Mouse (Mus musculus) myocyte (in vitro differentiated cells): ENCODE measurements around the gene Gm21830.
"Not testable (repeated sequence)": the region's sequence is repeated elsewhere in the genome, so short reads cannot be mapped to it uniquely, and the experiment has no call there.

Experiments used
- E2F4 ChIP-seq: IDR thresholded peaks from one replicate; pipeline ENCODE4 v1.6.1; 2011; ENCODE audit warnings: mild to moderate bottlenecking, control low read depth, moderate library complexity; ENCODE audit not compliant: insufficient read depth
- POLR2A ChIP-seq: IDR thresholded peaks from one replicate; pipeline ENCODE4 v1.6.1; 2011; ENCODE audit warnings: low read depth, mild to moderate bottlenecking, control low read depth, moderate library complexity; ENCODE audit not compliant: insufficient read length
- POLR2AphosphoS2 ChIP-seq: IDR thresholded peaks from one replicate; pipeline ENCODE4 v1.6.1; 2011; ENCODE audit warnings: low read depth, control low read depth; ENCODE audit not compliant: insufficient read length
- REST ChIP-seq: IDR thresholded peaks from one replicate; pipeline ENCODE4 v1.6.1; 2011; ENCODE audit warnings: mild to moderate bottlenecking, control low read depth, moderate library complexity; ENCODE audit not compliant: insufficient read depth, insufficient read length
- TCF12 ChIP-seq: IDR thresholded peaks from one replicate; pipeline ENCODE4 v1.6.1; 2011; ENCODE audit warnings: mild to moderate bottlenecking, control low read depth; ENCODE audit not compliant: poor library complexity, insufficient read depth, severe bottlenecking

DNA sequence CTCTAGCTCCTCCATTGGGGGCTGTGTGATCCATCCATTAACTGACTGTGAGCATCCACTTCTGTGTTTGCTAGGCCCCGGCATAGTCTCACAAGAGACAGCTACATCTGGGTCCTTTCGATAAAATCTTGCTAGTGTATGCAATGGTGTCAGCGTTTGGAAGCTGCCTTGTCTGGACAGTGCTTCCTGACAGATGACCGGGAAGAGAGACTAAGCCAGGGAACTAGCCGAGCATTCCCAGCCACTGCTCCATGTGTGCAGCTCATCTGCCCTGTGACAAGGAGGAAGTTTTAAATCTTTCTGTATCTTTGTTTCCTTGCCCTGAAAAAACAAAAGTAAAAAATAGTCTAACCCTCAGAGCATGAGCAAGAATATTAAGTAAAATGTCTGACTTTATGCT lies 56.5 kb downstream of the Gm21830 start:
- TF ChIP-seq POLR2A, E2F4, TCF12, REST, POLR2AphosphoS2: not testable (repeated sequence)
